Mouse (Mus musculus) erythroblast, embryonic 14.5 days (primary cell): ENCODE measurements around the gene Ttc29. TPM values are rescaled to one million over a fixed set of nuclear protein-coding genes. Genes with fewer than 3 reads are reported as not detected.

Source experiments
- H3K27me3 ChIP-seq: 2 replicates; pipeline ENCODE4 v1.6.1; 2012; ENCODE audit warnings: inconsistent platforms; ENCODE audit not compliant: control insufficient read depth
- H3K36me3 ChIP-seq: 2 replicates; pipeline ENCODE4 v1.6.1; 2012; ENCODE audit warnings: mild to moderate bottlenecking, inconsistent platforms; ENCODE audit not compliant: control insufficient read depth
- H3K4me1 ChIP-seq: 2 replicates; pipeline ENCODE4 v1.6.1; 2012; ENCODE audit warnings: inconsistent platforms; ENCODE audit not compliant: control insufficient read depth
- H3K4me3 ChIP-seq: replicated peaks from 2 replicates; pipeline ENCODE3; 2012; ENCODE audit warnings: moderate library complexity, mild to moderate bottlenecking, inconsistent platforms
- H3K9me3 ChIP-seq: 2 replicates; pipeline ENCODE4 v1.6.1; 2012; ENCODE audit warnings: low read length, inconsistent platforms, mixed read lengths; ENCODE audit not compliant: control insufficient read depth
- GATA1 ChIP-seq: IDR thresholded peaks from 2 replicates; pipeline ENCODE4 v1.6.1; 2012; ENCODE audit warnings: low read length, inconsistent platforms, mixed read lengths
- TAL1 ChIP-seq: IDR thresholded peaks from 3 replicates; pipeline ENCODE4 v1.6.1; 2012; ENCODE audit warnings: low read length, inconsistent platforms, mixed read lengths
- polyA plus RNA-seq: library from polyadenylated mRNA; stranded (reverse); fragments of >175 nt; gene quantifications from 2 replicates; pipeline ENCODE4 v1.2.3, GENCODE M21; 2012

Gene Ttc29
- polyA plus RNA-seq, 1 experiment, result not detected

DNA sequence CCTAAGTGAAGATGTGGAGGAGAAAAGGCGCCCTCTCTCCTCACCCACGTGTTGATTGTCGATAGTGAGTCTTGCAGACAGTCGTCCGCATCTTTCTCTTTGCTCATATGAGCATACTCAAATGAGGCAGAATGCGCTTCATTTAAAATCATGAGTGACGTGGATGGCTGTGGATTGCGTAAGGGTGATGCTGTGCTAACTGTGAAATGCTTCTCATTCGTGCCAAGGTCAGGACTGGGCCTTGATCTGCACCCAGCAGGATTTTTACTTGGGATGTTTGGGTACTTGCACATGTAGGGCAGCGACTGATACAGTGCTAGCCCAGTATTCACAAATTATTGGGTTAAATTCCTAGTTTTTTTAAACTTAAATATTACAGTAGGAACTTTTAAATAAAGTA lies 56.2 kb downstream of the Ttc29 start:
- H3K4me1 ChIP-seq, result no peaks in the 10 kb centered on the region
- H3K4me3 ChIP-seq, result no peak overlapping the region
- no peak for TF ChIP-seq GATA1
- TF ChIP-seq TAL1, result no peak
- no peaks in the 10 kb centered on the region for H3K27me3 ChIP-seq
- no peaks in the 10 kb centered on the region for H3K9me3 ChIP-seq
- no peaks in the 10 kb centered on the region for H3K36me3 ChIP-seq

DNA sequence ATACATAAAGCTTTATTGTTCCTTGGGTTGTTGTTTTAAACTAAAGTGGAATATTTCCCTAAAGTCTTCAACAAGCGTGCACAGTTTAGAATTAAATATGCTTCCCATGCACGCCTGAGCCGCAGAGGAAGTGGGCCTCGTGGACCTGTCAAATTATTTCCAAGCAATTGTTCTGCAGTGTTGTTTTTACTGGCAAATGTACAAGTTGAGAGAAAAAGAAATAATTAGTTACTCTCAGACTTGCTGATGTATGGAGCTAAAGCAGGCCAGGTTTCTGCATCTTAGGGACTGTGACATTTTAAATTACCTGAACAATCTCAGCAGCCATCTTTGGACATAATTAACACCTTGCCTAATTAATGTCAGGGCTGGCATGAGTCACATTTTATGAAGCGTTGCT lies 58.3 kb downstream of the Ttc29 start:
- Histone ChIP-seq H3K9me3 (no peaks in the 10 kb centered on the region), H3K36me3 (no peaks in the 10 kb centered on the region), H3K4me1 (no peaks in the 10 kb centered on the region), H3K4me3 (no peak overlapping the region), H3K27me3 (no peaks in the 10 kb centered on the region)
- TF ChIP-seq GATA1 (no peak), TAL1 (no peak)

DNA sequence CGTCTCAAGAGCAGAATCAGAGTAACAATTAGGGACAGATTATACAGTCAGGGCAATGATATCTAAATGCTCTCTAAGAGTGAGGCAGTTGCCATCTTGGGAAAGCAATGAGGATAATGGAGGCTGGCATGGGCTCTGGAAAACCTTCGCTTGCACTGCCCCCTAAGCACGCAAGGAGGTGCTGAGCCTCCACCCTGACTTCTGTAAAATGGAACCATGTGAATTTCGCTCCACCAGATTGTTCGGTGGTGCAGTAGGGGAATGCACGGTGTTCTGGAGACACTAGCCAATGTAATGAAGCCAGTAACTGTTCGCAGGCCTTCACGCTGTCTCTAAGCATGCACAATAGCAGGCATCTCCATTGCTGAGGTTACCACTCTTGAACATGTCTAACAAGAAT lies 63.0 kb downstream of the Ttc29 start:
- H3K9me3 ChIP-seq, result no peaks in the 10 kb centered on the region
- TF ChIP-seq GATA1, result no peak
- no peak for TF ChIP-seq TAL1
- no peaks in the 10 kb centered on the region for H3K27me3 ChIP-seq
- H3K36me3 ChIP-seq, result no peaks in the 10 kb centered on the region
- no peak overlapping the region for H3K4me3 ChIP-seq
- H3K4me1 ChIP-seq, result no peaks in the 10 kb centered on the region

DNA sequence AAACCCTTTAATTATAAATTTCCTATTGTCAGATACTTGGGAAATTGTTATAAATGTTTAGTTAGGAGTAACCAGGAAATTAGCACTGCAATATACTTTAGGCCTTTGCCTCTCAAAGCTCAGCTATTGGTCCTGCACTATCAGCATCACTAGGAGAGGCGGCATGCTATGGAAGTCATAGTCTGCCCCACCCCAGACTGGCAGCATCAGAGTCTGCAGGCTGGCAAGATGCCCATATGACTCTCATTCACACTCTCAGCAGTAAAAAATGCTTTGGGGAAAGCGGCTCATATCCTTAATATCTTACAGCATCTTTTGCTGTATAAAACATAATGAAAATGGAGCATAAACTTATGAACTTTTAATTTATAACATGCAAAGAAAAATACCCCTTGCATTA lies 64.3 kb downstream of the Ttc29 start:
- Histone ChIP-seq H3K9me3 (no peaks in the 10 kb centered on the region), H3K4me1 (no peaks in the 10 kb centered on the region), H3K4me3 (no peak overlapping the region), H3K27me3 (no peaks in the 10 kb centered on the region), H3K36me3 (no peaks in the 10 kb centered on the region)
- no peak for TF ChIP-seq GATA1

DNA sequence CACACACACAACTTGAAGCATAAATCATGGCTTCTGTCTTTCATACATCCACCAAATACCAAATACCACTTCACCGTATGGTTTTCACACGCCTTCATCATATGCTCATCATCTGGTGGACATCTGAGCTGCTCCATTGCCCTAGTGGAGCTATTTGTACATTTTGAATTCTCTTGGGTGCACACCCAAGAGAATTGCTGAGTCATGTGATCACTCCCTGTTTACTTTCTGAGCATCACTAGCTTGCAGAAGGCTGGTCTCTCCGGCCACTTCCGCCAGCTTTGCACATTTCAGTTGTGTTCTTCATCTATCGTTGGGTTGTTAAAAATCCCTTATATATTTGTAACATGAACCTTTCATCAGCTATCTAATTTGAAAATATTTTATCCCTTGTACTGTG lies 65.5 kb downstream of the Ttc29 start:
- Histone ChIP-seq H3K4me1 (no peaks in the 10 kb centered on the region), H3K27me3 (no peaks in the 10 kb centered on the region), H3K9me3 (no peaks in the 10 kb centered on the region), H3K4me3 (no peak overlapping the region), H3K36me3 (no peaks in the 10 kb centered on the region)
- TF ChIP-seq GATA1 (no peak), TAL1 (no peak)

DNA sequence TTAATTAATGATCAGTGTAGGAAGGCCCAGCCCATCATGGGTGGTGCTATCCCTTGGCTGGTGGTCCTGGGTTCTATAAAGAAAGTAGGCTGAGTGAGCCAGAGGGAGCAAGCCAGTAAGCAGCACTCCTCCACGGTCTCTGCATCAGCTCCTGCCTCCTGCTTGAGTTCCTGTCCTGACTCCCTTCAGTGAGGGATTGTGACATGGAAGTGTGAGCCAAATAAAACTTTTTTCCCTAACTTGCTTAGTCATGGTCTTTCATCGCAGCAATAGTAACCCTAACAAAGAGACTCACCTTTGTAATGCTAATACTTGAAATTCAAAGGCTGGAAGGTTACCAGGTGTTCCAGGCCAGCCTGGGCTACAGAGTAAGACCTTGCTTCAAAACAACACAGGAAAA lies 71.7 kb downstream of the Ttc29 start:
- TF ChIP-seq TAL1, result no peak
- TF ChIP-seq GATA1, result no peak
- Histone ChIP-seq H3K4me3 (no peak overlapping the region), H3K27me3 (no peaks in the 10 kb centered on the region), H3K4me1 (no peaks in the 10 kb centered on the region), H3K36me3 (no peaks in the 10 kb centered on the region), H3K9me3 (no peaks in the 10 kb centered on the region)

DNA sequence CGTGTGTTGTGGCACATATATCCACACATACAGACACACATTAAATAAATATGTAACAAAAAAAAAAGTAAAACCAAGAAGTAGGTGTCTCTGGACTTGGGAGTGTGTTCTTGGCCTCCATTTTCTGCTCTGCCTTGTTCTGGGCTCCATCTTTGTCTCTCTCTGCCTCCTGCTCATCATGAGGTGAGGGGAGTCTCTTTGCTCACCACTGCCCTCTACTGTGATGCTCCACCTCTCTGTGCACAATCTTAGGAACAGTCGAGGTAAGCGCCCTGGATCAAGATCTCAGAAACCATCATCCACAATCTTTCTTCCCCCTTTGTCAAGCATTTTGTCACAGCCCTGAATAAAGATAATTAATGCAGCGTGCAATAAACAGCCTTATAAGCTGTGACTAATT lies 72.3 kb downstream of the Ttc29 start:
- Histone ChIP-seq H3K9me3 (no peaks in the 10 kb centered on the region), H3K36me3 (no peaks in the 10 kb centered on the region), H3K4me3 (no peak overlapping the region), H3K4me1 (no peaks in the 10 kb centered on the region), H3K27me3 (no peaks in the 10 kb centered on the region)
- TF ChIP-seq TAL1 (no peak), GATA1 (no peak)

DNA sequence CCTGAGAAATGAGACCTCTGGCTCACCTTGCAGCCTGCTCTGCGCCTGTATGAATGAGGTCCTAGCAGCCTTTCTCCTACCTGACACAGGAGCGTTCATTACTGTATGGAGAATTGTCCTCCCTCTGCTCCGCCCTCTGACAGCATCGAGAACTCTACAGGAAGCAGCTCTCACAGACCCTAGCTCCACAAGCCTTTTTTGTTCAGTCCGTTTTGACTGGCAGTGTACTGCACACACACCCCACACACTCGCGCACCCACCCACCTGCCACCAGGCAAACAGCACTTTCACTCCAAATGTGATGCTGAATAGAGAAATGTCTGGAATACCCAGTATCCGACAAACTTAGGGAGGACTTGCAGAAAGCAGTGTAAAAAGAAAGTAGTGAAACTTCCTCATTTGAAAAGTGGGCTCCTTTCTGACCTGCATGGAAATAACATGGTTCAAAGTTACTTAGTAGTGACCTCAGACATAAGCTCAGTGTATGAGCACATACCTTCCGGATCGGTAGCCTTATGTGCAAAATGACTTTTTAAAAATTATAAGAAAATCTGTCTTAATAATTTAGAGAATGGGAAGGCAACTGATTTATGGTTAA lies 76.4 kb downstream of the Ttc29 start:
- H3K4me1 ChIP-seq, result no peaks in the 10 kb centered on the region
- H3K9me3 ChIP-seq, result no peaks in the 10 kb centered on the region
- no peaks in the 10 kb centered on the region for H3K27me3 ChIP-seq
- TF ChIP-seq TAL1 (no peak), GATA1 (no peak)
- H3K4me3 ChIP-seq, result no peak overlapping the region
- H3K36me3 ChIP-seq, result no peaks in the 10 kb centered on the region

DNA sequence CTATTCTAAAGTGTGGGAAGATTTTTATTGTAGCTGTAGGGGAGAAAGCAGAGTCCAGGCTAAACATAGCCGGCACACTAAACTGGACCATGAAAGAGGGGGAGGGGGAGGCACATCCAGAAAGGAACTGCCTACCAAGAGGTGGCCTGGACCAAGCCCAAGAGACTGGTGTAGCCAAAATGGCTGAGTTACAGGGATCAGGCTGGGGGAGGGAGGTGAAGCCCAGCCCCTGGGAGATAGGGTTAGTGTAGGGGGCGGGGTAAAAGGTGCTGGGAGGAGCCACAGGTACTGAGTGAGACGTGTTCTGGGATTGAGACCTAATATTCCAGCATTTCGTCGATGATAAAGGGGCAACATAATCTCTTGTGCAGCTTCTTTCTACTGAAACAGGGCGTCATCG lies 77.2 kb downstream of the Ttc29 start:
- no peak overlapping the region for H3K4me3 ChIP-seq
- TF ChIP-seq TAL1 (no peak), GATA1 (no peak)
- no peaks in the 10 kb centered on the region for H3K27me3 ChIP-seq
- H3K36me3 ChIP-seq, result no peaks in the 10 kb centered on the region
- H3K4me1 ChIP-seq, result no peaks in the 10 kb centered on the region
- no peaks in the 10 kb centered on the region for H3K9me3 ChIP-seq

DNA sequence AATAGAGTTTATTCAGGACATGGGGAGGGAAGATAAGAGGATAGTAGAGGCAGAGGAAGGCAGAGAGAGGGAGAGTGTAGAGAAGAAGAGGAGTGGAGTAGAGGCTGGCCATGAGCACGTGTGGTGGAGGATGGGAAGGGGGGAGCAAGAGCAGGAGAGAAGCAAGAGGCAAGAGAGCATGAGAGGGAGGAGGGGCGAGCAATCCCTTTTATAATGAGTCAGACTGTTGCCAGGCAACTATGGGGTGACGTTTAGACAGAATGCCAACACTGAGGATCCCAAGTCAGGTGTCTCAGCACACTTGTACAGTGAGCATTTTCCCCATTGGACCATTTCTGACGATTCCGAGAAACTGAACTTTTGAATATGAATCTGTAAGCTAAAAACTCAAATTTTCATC lies 82.4 kb downstream of the Ttc29 start:
- H3K36me3 ChIP-seq, result no peaks in the 10 kb centered on the region
- H3K27me3 ChIP-seq, result no peaks in the 10 kb centered on the region
- no peaks in the 10 kb centered on the region for H3K9me3 ChIP-seq
- TF ChIP-seq GATA1 (no peak), TAL1 (no peak)
- H3K4me1 ChIP-seq, result no peaks in the 10 kb centered on the region
- H3K4me3 ChIP-seq, result no peak overlapping the region
